Mouse (Mus musculus): ENCODE data around the gene Tnrc6c. TPM values are rescaled to one million over a fixed set of nuclear protein-coding genes. Genes with fewer than 3 reads are reported as not detected.

Tnrc6c gene
- polyA plus RNA-seq, 1 experiment: 43.8 TPM

- H3K4me3 ChIP-seq (replicated peaks; ENCODE audit: insufficient read depth, low read depth, low read length): no peak overlapping the region
- no peak for DNase-seq
- H3K27me3 ChIP-seq (ENCODE audit: control insufficient read depth, insufficient read depth, low read length): no peaks in the 10 kb centered on the region
- no peak for TF ChIP-seq POLR2A (IDR thresholded peaks at IDR 0.05; ENCODE audit: borderline replicate concordance, insufficient read depth, low read length)
- TF ChIP-seq CTCF (IDR thresholded peaks at IDR 0.05; ENCODE audit: borderline replicate concordance, insufficient read depth, low read depth, low read length): no peak
- WGBS: 75% methylated on average over 3 of the region's 3 CpGs
- peaks cover 4% of the 10 kb centered on the region for H3K4me1 ChIP-seq (ENCODE audit: control insufficient read depth, insufficient read depth, low read length)
- H3K27ac ChIP-seq (ENCODE audit: insufficient read depth, low read length): no peak overlapping the region
These were observed 23.5 kb downstream of the Tnrc6c start for GRCm38 (mm10) chr11:117677594-117677993.

- H3K27ac ChIP-seq (ENCODE audit: insufficient read depth, low read length): no peak overlapping the region
- 91% methylated on average over 4 of the region's 4 CpGs for WGBS
- H3K4me3 ChIP-seq (replicated peaks; ENCODE audit: insufficient read depth, low read depth, low read length): no peak overlapping the region
- TF ChIP-seq CTCF (IDR thresholded peaks at IDR 0.05; ENCODE audit: borderline replicate concordance, insufficient read depth, low read depth, low read length): no peak
- no peak for TF ChIP-seq POLR2A (IDR thresholded peaks at IDR 0.05; ENCODE audit: borderline replicate concordance, insufficient read depth, low read length)
- H3K27me3 ChIP-seq (ENCODE audit: control insufficient read depth, insufficient read depth, low read length): no peaks in the 10 kb centered on the region
- H3K4me1 ChIP-seq (ENCODE audit: control insufficient read depth, insufficient read depth, low read length): peaks cover 4% of the 10 kb centered on the region
- DNase-seq: no peak
These were observed 24.1 kb downstream of the Tnrc6c start for GRCm38 (mm10) chr11:117678155-117678554.

GRCm38 (mm10) chr11:117678740-117679139, 24.7 kb downstream of the Tnrc6c start:
- Histone ChIP-seq H3K4me1 (ENCODE audit: control insufficient read depth, insufficient read depth, low read length) (peaks cover 4% of the 10 kb centered on the region), H3K4me3 (replicated peaks; ENCODE audit: insufficient read depth, low read depth, low read length) (no peak overlapping the region), H3K27me3 (ENCODE audit: control insufficient read depth, insufficient read depth, low read length) (no peaks in the 10 kb centered on the region), H3K27ac (ENCODE audit: insufficient read depth, low read length) (no peak overlapping the region)
- DNase-seq: no peak
- no peak for TF ChIP-seq POLR2A (IDR thresholded peaks at IDR 0.05; ENCODE audit: borderline replicate concordance, insufficient read depth, low read length)
- peak; percentile 34; the same call in 1 of the 2 replicates for TF ChIP-seq CTCF (IDR thresholded peaks at IDR 0.05; ENCODE audit: borderline replicate concordance, insufficient read depth, low read depth, low read length)
- WGBS: 57% methylated on average over 2 of the region's 2 CpGs

GRCm38 (mm10) chr11:117684640-117685039, 30.6 kb downstream of the Tnrc6c start:
- DNase-seq: no peak
- WGBS: 33% methylated on average over 5 of the region's 5 CpGs
- H3K27ac ChIP-seq (ENCODE audit: insufficient read depth, low read length): no peak overlapping the region
- H3K4me3 ChIP-seq (replicated peaks; ENCODE audit: insufficient read depth, low read depth, low read length): no peak overlapping the region
- H3K4me1 ChIP-seq (ENCODE audit: control insufficient read depth, insufficient read depth, low read length): peaks cover 16% of the 10 kb centered on the region
- no peaks in the 10 kb centered on the region for H3K27me3 ChIP-seq (ENCODE audit: control insufficient read depth, insufficient read depth, low read length)
- TF ChIP-seq POLR2A (IDR thresholded peaks at IDR 0.05; ENCODE audit: borderline replicate concordance, insufficient read depth, low read length) (no peak), CTCF (IDR thresholded peaks at IDR 0.05; ENCODE audit: borderline replicate concordance, insufficient read depth, low read depth, low read length) (no peak)

- no peak overlapping the region for H3K27ac ChIP-seq (ENCODE audit: insufficient read depth, low read length)
- WGBS: 26% methylated on average over 3 of the region's 3 CpGs
- no peak for TF ChIP-seq POLR2A (IDR thresholded peaks at IDR 0.05; ENCODE audit: borderline replicate concordance, insufficient read depth, low read length)
- no peak for TF ChIP-seq CTCF (IDR thresholded peaks at IDR 0.05; ENCODE audit: borderline replicate concordance, insufficient read depth, low read depth, low read length)
These were observed 31.4 kb downstream of the Tnrc6c start for GRCm38 (mm10) chr11:117685461-117685860.

GRCm38 (mm10) chr11:117686021-117686420, 31.9 kb downstream of the Tnrc6c start:
- no peak for DNase-seq
- H3K27ac ChIP-seq (ENCODE audit: insufficient read depth, low read length): no peak overlapping the region
- H3K4me3 ChIP-seq (replicated peaks; ENCODE audit: insufficient read depth, low read depth, low read length): no peak overlapping the region
- TF ChIP-seq CTCF (IDR thresholded peaks at IDR 0.05; ENCODE audit: borderline replicate concordance, insufficient read depth, low read depth, low read length) (peak; percentile 18; the same call in 1 of the 2 replicates), POLR2A (IDR thresholded peaks at IDR 0.05; ENCODE audit: borderline replicate concordance, insufficient read depth, low read length) (no peak)
- 56% methylated on average over 8 of the region's 8 CpGs for WGBS
- H3K4me1 ChIP-seq (ENCODE audit: control insufficient read depth, insufficient read depth, low read length): peaks cover 16% of the 10 kb centered on the region
- H3K27me3 ChIP-seq (ENCODE audit: control insufficient read depth, insufficient read depth, low read length): no peaks in the 10 kb centered on the region

More at GRCm38 (mm10) chr11:117685461-117685860, 31.4 kb downstream of the Tnrc6c start:
- H3K4me1 ChIP-seq (ENCODE audit: control insufficient read depth, insufficient read depth, low read length): peaks cover 16% of the 10 kb centered on the region
- H3K27me3 ChIP-seq (ENCODE audit: control insufficient read depth, insufficient read depth, low read length): no peaks in the 10 kb centered on the region
- no peak for DNase-seq
- no peak overlapping the region for H3K4me3 ChIP-seq (replicated peaks; ENCODE audit: insufficient read depth, low read depth, low read length)

GRCm38 (mm10) chr11:117688603-117689002, 34.5 kb downstream of the Tnrc6c start:
- Histone ChIP-seq H3K4me1 (ENCODE audit: control insufficient read depth, insufficient read depth, low read length) (peaks cover 16% of the 10 kb centered on the region), H3K27me3 (ENCODE audit: control insufficient read depth, insufficient read depth, low read length) (no peaks in the 10 kb centered on the region), H3K4me3 (replicated peaks; ENCODE audit: insufficient read depth, low read depth, low read length) (no peak overlapping the region), H3K27ac (ENCODE audit: insufficient read depth, low read length) (no peak overlapping the region)
- no peak for TF ChIP-seq CTCF (IDR thresholded peaks at IDR 0.05; ENCODE audit: borderline replicate concordance, insufficient read depth, low read depth, low read length)
- no peak for TF ChIP-seq POLR2A (IDR thresholded peaks at IDR 0.05; ENCODE audit: borderline replicate concordance, insufficient read depth, low read length)
- no peak for DNase-seq
- 79% methylated on average over 2 of the region's 2 CpGs for WGBS

- H3K27ac ChIP-seq (ENCODE audit: insufficient read depth, low read length): no peak overlapping the region
- no peaks in the 10 kb centered on the region for H3K27me3 ChIP-seq (ENCODE audit: control insufficient read depth, insufficient read depth, low read length)
- TF ChIP-seq POLR2A (IDR thresholded peaks at IDR 0.05; ENCODE audit: borderline replicate concordance, insufficient read depth, low read length) (no peak), CTCF (IDR thresholded peaks at IDR 0.05; ENCODE audit: borderline replicate concordance, insufficient read depth, low read depth, low read length) (no peak)
- H3K4me3 ChIP-seq (replicated peaks; ENCODE audit: insufficient read depth, low read depth, low read length): no peak overlapping the region
- no peak for DNase-seq
- peaks cover 8% of the 10 kb centered on the region for H3K4me1 ChIP-seq (ENCODE audit: control insufficient read depth, insufficient read depth, low read length)
These were observed 37.2 kb downstream of the Tnrc6c start for GRCm38 (mm10) chr11:117691311-117691710.
